ENCODE assay signal across 8 mouse cellular contexts in the genomic region with DNA sequence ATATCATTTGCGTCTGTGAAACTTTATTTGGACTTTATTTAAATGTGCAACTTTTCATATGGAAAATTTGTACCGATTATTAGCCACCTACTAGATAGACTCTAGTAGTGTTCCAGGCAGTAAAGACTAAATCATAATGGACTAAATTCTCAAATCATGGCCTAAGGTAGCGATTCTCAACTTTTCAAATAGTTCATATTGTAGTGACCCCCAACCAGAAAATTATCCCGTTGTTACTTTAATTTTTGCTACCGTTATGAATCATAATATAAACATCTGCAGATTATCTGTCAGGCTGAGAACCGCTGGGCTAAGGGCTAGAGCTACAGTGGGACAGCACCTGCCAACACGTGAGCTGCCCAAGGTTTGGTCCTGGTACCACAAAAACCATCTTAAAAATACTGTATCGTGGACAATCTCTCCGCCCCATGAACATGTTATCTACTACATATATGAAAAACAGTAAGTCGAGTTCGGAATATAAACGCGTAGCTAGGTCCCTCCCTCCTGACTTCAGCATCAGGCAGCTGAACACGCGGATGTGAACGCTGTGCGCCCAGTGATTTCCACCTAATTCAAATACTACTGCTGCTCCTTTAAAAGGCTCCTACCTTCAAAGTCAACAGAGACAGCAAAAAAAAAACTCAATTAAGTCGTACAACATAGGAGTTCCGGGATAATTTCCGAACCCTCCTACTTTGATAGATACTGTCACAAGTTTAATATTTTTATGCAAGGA. TPM values are rescaled to one million over a fixed set of nuclear protein-coding genes. Genes with fewer than 3 reads are reported as not detected.
A peak's percentile ranks its signal among the peaks of the same experiment; 100 is the strongest.
DNase-seq lines count a peak whose midpoint lies in the region; ATAC-seq and TF ChIP-seq lines count a peak whose summit lies in the region.

No protein-coding gene starts in this region.

- no peak for ATAC-seq in kidney, embryonic 14.5 days (ENCODE audit: low FRiP score, low TSS enrichment)
- ATAC-seq in forebrain, embryonic 11.5 days (replicated peaks; ENCODE audit: low FRiP score) = no peak
- no peak for ATAC-seq in stomach, embryonic 15.5 days (ENCODE audit: insufficient read depth, low FRiP score, low read depth)

- H3K4me3 ChIP-seq in kidney, embryonic 14.5 days (ENCODE audit: low read length) = peak overlapping the region; percentile 98
- peak overlapping the region; percentile 90 for H3K4me3 ChIP-seq in forebrain, embryonic 11.5 days (ENCODE audit: low read depth, low read length)
- H3K4me3 ChIP-seq in liver, adult 2 months (ENCODE audit: insufficient read depth, low read depth, low read length) = peak overlapping the region; percentile 78
- peak overlapping the region; percentile 99 for H3K4me3 ChIP-seq in stomach, embryonic 15.5 days (replicated peaks)

- no peak for DNase-seq in kidney, postnatal 14 days
- peak; percentile 51 for DNase-seq in MEL-GATA-1-ER (ENCODE audit: extremely low read depth, low read depth)
- DNase-seq in forebrain, embryonic 11.5 days (ENCODE audit: low spot score) = no peak
- DNase-seq in liver, adult 2 months (ENCODE audit: extremely low read depth, low read depth, low spot score) = peak; percentile 34
- no peak for DNase-seq in cerebellum, adult 8-10 months
- DNase-seq in gastrocnemius, postnatal 36 days = no peak

- WGBS in kidney, embryonic 14.5 days = 11% methylated on average over 20 of the region's 20 CpGs
- WGBS in forebrain, embryonic 11.5 days = 14% methylated on average over 20 of the region's 20 CpGs
- WGBS in liver, adult 2 months = 10% methylated on average over 20 of the region's 20 CpGs
- WGBS in stomach, embryonic 15.5 days = 9% methylated on average over 20 of the region's 20 CpGs

- TF ChIP-seq POLR2A in liver, adult 2 months (IDR thresholded peaks at IDR 0.05; ENCODE audit: extremely low read depth, insufficient read depth, low read length) = no peak

- peaks cover 14% of the 10 kb centered on the region for H3K79me2 ChIP-seq in liver, adult 2 months (ENCODE audit: control insufficient read depth, insufficient read depth, low read length)

- intact Hi-C loops in gastrocnemius, postnatal 36 days (cut with DNase I) = loop anchor here (5.0 kb wide), 1 partner anchor 51 kb away; the partner anchor contains the start of gene Ddx50

- no peak for TF ChIP-seq CTCF in liver, adult 2 months (IDR thresholded peaks at IDR 0.05; ENCODE audit: low read depth, low read length)

- no peaks in the 10 kb centered on the region for H3K9me3 ChIP-seq in kidney, embryonic 14.5 days (ENCODE audit: control insufficient read depth, low read length)
- H3K9me3 ChIP-seq in forebrain, embryonic 11.5 days (ENCODE audit: control insufficient read depth, low read length) = no peaks in the 10 kb centered on the region
- H3K9me3 ChIP-seq in stomach, embryonic 15.5 days = no peaks in the 10 kb centered on the region

- H3K4me1 ChIP-seq in kidney, embryonic 14.5 days (ENCODE audit: control insufficient read depth, insufficient read depth, low read length) = no peaks in the 10 kb centered on the region; the same call in 1 of the 2 replicates
- 0 out of 2 replicates have a peak, but pooled peaks cover 5% of the 10 kb centered on the region for H3K4me1 ChIP-seq in forebrain, embryonic 11.5 days (replicated peaks; ENCODE audit: control insufficient read depth, insufficient read depth, low read length)
- peaks cover 8% of the 10 kb centered on the region for H3K4me1 ChIP-seq in liver, adult 2 months (ENCODE audit: control insufficient read depth, insufficient read depth, low read length)
- 0 out of 2 replicates have a peak, but pooled peaks cover 3% of the 10 kb centered on the region for H3K4me1 ChIP-seq in stomach, embryonic 15.5 days

- H3K27me3 ChIP-seq in kidney, embryonic 14.5 days (ENCODE audit: control insufficient read depth, insufficient read depth, low read length) = no peaks in the 10 kb centered on the region
- no peaks in the 10 kb centered on the region for H3K27me3 ChIP-seq in forebrain, embryonic 11.5 days (ENCODE audit: control insufficient read depth, insufficient read depth, low read length)
- no peaks in the 10 kb centered on the region for H3K27me3 ChIP-seq in liver, adult 2 months (ENCODE audit: control insufficient read depth, insufficient read depth, low read length)
- H3K27me3 ChIP-seq in stomach, embryonic 15.5 days (replicated peaks) = no peaks in the 10 kb centered on the region

- peaks cover 23% of the 10 kb centered on the region for H3K36me3 ChIP-seq in kidney, embryonic 14.5 days (ENCODE audit: control insufficient read depth, insufficient read depth, low read length)
- H3K36me3 ChIP-seq in forebrain, embryonic 11.5 days (ENCODE audit: control insufficient read depth, insufficient read depth, low read length) = peaks cover 2% of the 10 kb centered on the region; the same call in 1 of the 2 replicates
- H3K36me3 ChIP-seq in liver, adult 2 months (ENCODE audit: control insufficient read depth, insufficient read depth, low read length) = peaks cover 18% of the 10 kb centered on the region
- H3K36me3 ChIP-seq in stomach, embryonic 15.5 days = peaks cover 9% of the 10 kb centered on the region; the same call in 1 of the 2 replicates

- peak overlapping the region; percentile 93 for H3K4me2 ChIP-seq in kidney, embryonic 14.5 days (replicated peaks; ENCODE audit: low read depth, low read length)
- H3K4me2 ChIP-seq in forebrain, embryonic 11.5 days (ENCODE audit: low read depth, low read length, severe bottlenecking) = peak overlapping the region; percentile 97
- H3K4me2 ChIP-seq in stomach, embryonic 15.5 days = peak overlapping the region; percentile 94

- H3K27ac ChIP-seq in kidney, embryonic 14.5 days (ENCODE audit: low read depth, low read length) = no peak overlapping the region; the same call in 1 of the 2 replicates
- no peak overlapping the region for H3K27ac ChIP-seq in forebrain, embryonic 11.5 days (ENCODE audit: low read depth, low read length)
- H3K27ac ChIP-seq in liver, adult 2 months (replicated peaks; ENCODE audit: insufficient read depth, low read depth, low read length) = no peak overlapping the region
- no peak overlapping the region for H3K27ac ChIP-seq in stomach, embryonic 15.5 days

- peak overlapping the region; percentile 80 for H3K9ac ChIP-seq in kidney, embryonic 14.5 days (ENCODE audit: low read depth, low read length)
- peak overlapping the region; percentile 80 for H3K9ac ChIP-seq in forebrain, embryonic 11.5 days (ENCODE audit: low read length)
- peak overlapping the region; percentile 56 for H3K9ac ChIP-seq in liver, adult 2 months (ENCODE audit: low read depth, low read length)
- H3K9ac ChIP-seq in stomach, embryonic 15.5 days = peak overlapping the region; percentile 64; the same call in 1 of the 2 replicates

RNA-seq across cellular contexts. Expression of gene Ddx21, which starts 0.9 kb away (rescaled TPM):
- 23.4 and 36.3 TPM in 2 replicates for polyA plus RNA-seq in kidney, embryonic 14.5 days (2014; fragmentation: Nextera tagmentation; extraction: Ambion mirVana)
- polyA plus RNA-seq in forebrain, embryonic 11.5 days (2014; fragmentation: Nextera tagmentation; extraction: Ambion mirVana) = 41.1 and 41.2 TPM in 2 replicates
- 10.9 and 11.8 TPM in 2 replicates for total RNA-seq in liver, adult 2 months (2014; rRNA removed)
- polyA plus RNA-seq in liver, adult 2 months (2012; rRNA removed) = 5.8 and 7.2 TPM in 2 replicates
- polyA plus RNA-seq in stomach, embryonic 15.5 days (2015; fragmentation: Nextera tagmentation; extraction: Ambion mirVana) = 18.9 and 20.1 TPM in 2 replicates
- total RNA-seq in gastrocnemius, postnatal 36 days (2021) = 10 to 100 TPM; 23.1 to 34.2 TPM

RNA-seq across cellular contexts. Expression of gene Kif1bp, which starts 23.0 kb away (rescaled TPM):
- polyA plus RNA-seq in kidney, embryonic 14.5 days (2014; fragmentation: Nextera tagmentation; extraction: Ambion mirVana) = 32.4 and 41.5 TPM in 2 replicates
- 50.5 and 57.9 TPM in 2 replicates for polyA plus RNA-seq in forebrain, embryonic 11.5 days (2014; fragmentation: Nextera tagmentation; extraction: Ambion mirVana)
- total RNA-seq in liver, adult 2 months (2014; rRNA removed) = 8.3 and 8.6 TPM in 2 replicates
- polyA plus RNA-seq in liver, adult 2 months (2012; rRNA removed) = 8.2 and 9.8 TPM in 2 replicates
- 31.4 and 33.8 TPM in 2 replicates for polyA plus RNA-seq in stomach, embryonic 15.5 days (2015; fragmentation: Nextera tagmentation; extraction: Ambion mirVana)
- total RNA-seq in gastrocnemius, postnatal 36 days (2021) = 10 to 100 TPM; 23.6 to 24.0 TPM

RNA-seq across cellular contexts. Expression of gene Ddx50, which starts 49.8 kb away (rescaled TPM):
- polyA plus RNA-seq in kidney, embryonic 14.5 days (2014; fragmentation: Nextera tagmentation; extraction: Ambion mirVana) = 101 and 138 TPM in 2 replicates
- 122 and 134 TPM in 2 replicates for polyA plus RNA-seq in forebrain, embryonic 11.5 days (2014; fragmentation: Nextera tagmentation; extraction: Ambion mirVana)
- 41.6 and 53.6 TPM in 2 replicates for total RNA-seq in liver, adult 2 months (2014; rRNA removed)
- polyA plus RNA-seq in liver, adult 2 months (2012; rRNA removed) = 8.1 and 10.3 TPM in 2 replicates
- polyA plus RNA-seq in stomach, embryonic 15.5 days (2015; fragmentation: Nextera tagmentation; extraction: Ambion mirVana) = 115 and 122 TPM in 2 replicates
- total RNA-seq in gastrocnemius, postnatal 36 days (2021) = 10 to 100 TPM; 40.0 to 43.3 TPM

Comparison
In these comparisons a context has a peak if more than half of its experiments do, and no peak if none do; other contexts are left out.
1. DNase-seq: peak in MEL-GATA-1-ER (single experiment) and liver, adult 2 months (single experiment); none in kidney, postnatal 14 days (single experiment), forebrain, embryonic 11.5 days (single experiment), cerebellum, adult 8-10 months (single experiment) and gastrocnemius, postnatal 36 days (0 of 2).
2. Peak in every context shown above with its lines, with median percentiles within 50 percentile points of each other: H3K4me2 ChIP-seq, H3K4me3 ChIP-seq and H3K9ac ChIP-seq.